Mouse (Mus musculus) limb, embryonic 15.5 days (tissue): ENCODE data around the gene Pip. TPM values are rescaled to one million over a fixed set of nuclear protein-coding genes. Genes with fewer than 3 reads are reported as not detected.

ENCODE experiments used
- ATAC-seq: fragments of 200-750 bp; cut with Nextera tagmentation; 2 replicates; pipeline ENCODE4 v1.8.0; 2017; ENCODE audit warnings: low read depth, moderate TSS enrichment; ENCODE audit not compliant: insufficient number of reproducible peaks, low FRiP score, low TSS enrichment
- H3K27ac ChIP-seq: fragments of 300-500 bp; sonication (generic); 2 replicates; pipeline ENCODE4 v1.5.1; 2015; ENCODE audit warnings: moderate library complexity, mild to moderate bottlenecking, inconsistent platforms
- H3K27me3 ChIP-seq: fragments of 300-500 bp; sonication (generic); 2 replicates; pipeline ENCODE4 v1.6.1; 2015; ENCODE audit warnings: inconsistent platforms
- H3K36me3 ChIP-seq: fragments of 300-500 bp; sonication (generic); 2 replicates; pipeline ENCODE4 v1.6.1; 2015; ENCODE audit warnings: inconsistent platforms
- H3K4me1 ChIP-seq: fragments of 300-500 bp; sonication (generic); 2 replicates; pipeline ENCODE4 v1.6.1; 2015; ENCODE audit warnings: inconsistent platforms
- H3K4me2 ChIP-seq: fragments of 300-500 bp; sonication (generic); 2 replicates; pipeline ENCODE4 v1.6.1; 2015; ENCODE audit warnings: mild to moderate bottlenecking, inconsistent platforms
- H3K4me3 ChIP-seq: fragments of 300-500 bp; sonication (generic); 2 replicates; pipeline ENCODE4 v1.5.1; 2015; ENCODE audit warnings: mild to moderate bottlenecking, inconsistent platforms
- H3K9ac ChIP-seq: fragments of 300-500 bp; sonication (generic); 2 replicates; pipeline ENCODE4 v1.6.1; 2015; ENCODE audit warnings: inconsistent platforms
- H3K9me3 ChIP-seq: fragments of 300-500 bp; sonication (generic); 2 replicates; pipeline ENCODE4 v1.6.1; 2016; ENCODE audit warnings: inconsistent platforms
- WGBS: fragments of 180-500 bp; shearing (Covaris S2); methylation state at CpG from one replicate; pipeline ENCODE4 v1.1.7; 2015; 5-methylcytosine and 5-hydroxymethylcytosine counted together
- polyA plus RNA-seq: library from polyadenylated mRNA; unstranded; fragments of >200 nt; fragmentation: Nextera tagmentation; extraction: Ambion mirVana; gene quantifications from 2 replicates; pipeline ENCODE4 v1.2.1, GENCODE M21; 2015

The Pip gene
- polyA plus RNA-seq: not detected in 2 replicates

GRCm38 (mm10) chr6:41847235-41847634, at the start of gene Pip:
Pip (plus strand) TSS chr6:41847535.
- Histone ChIP-seq H3K27ac (no peak within 1 kb of the TSS), H3K36me3 (no peaks in the 10 kb centered on the region), H3K9ac (no peak within 1 kb of the TSS), H3K27me3 (no peaks in the 10 kb centered on the region), H3K4me3 (no peak within 1 kb of the TSS), H3K4me2 (no peak within 1 kb of the TSS), H3K4me1 (no peaks in the 10 kb centered on the region), H3K9me3 (no peaks in the 10 kb centered on the region)
- ATAC-seq: no peak
- 86% methylated on average over 2 of the region's 2 CpGs for WGBS

DNA sequence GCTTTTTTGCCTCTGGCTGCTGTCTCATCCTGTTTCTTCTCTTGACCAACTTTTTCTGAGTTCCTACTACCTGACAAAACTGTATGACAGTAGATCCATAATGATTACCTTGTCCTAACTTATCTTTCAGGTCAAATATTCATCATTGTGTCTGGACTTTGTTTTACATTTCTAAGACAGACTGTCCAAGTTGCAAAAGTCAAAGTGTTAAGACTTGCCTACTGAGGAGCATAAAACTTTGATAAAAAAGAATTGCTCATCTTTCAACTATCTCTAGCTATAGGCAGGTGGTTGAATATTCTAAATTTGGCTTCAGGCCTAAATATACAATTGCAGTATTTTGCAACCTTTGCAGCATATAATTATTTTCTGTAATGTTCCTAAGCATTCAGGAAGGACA, 23.2 kb upstream of the Pip start:
- Histone ChIP-seq H3K27ac (no peak overlapping the region), H3K36me3 (no peaks in the 10 kb centered on the region), H3K27me3 (no peaks in the 10 kb centered on the region), H3K4me3 (no peak overlapping the region), H3K4me1 (no peaks in the 10 kb centered on the region), H3K9me3 (no peaks in the 10 kb centered on the region), H3K4me2 (no peak overlapping the region), H3K9ac (no peak overlapping the region)
- ATAC-seq: no peak

- H3K27ac ChIP-seq: no peak overlapping the region
- no peak overlapping the region for H3K4me3 ChIP-seq
- no peaks in the 10 kb centered on the region for H3K9me3 ChIP-seq
- H3K4me2 ChIP-seq: no peak overlapping the region
- no peak for ATAC-seq
- H3K9ac ChIP-seq: no peak overlapping the region
- no peaks in the 10 kb centered on the region for H3K4me1 ChIP-seq
- no peaks in the 10 kb centered on the region for H3K36me3 ChIP-seq
- 89% methylated on average over 2 of the region's 2 CpGs for WGBS
- H3K27me3 ChIP-seq: no peaks in the 10 kb centered on the region
Observed at GRCm38 (mm10) chr6:41829516-41829915, 17.8 kb upstream of the Pip start.

GRCm38 (mm10) chr6:41852689-41853088, 5.4 kb downstream of the Pip start, which contains the start of gene Sval2:
Sval2 (plus strand) TSS chr6:41852989.
- Histone ChIP-seq H3K9me3 (no peaks in the 10 kb centered on the region), H3K36me3 (no peaks in the 10 kb centered on the region), H3K4me2 (no peak within 1 kb of the TSS), H3K4me3 (no peak within 1 kb of the TSS), H3K9ac (no peak within 1 kb of the TSS), H3K27me3 (no peaks in the 10 kb centered on the region), H3K4me1 (no peaks in the 10 kb centered on the region), H3K27ac (no peak within 1 kb of the TSS)
- 83% methylated on average over 3 of the region's 3 CpGs for WGBS
- no peak for ATAC-seq

DNA sequence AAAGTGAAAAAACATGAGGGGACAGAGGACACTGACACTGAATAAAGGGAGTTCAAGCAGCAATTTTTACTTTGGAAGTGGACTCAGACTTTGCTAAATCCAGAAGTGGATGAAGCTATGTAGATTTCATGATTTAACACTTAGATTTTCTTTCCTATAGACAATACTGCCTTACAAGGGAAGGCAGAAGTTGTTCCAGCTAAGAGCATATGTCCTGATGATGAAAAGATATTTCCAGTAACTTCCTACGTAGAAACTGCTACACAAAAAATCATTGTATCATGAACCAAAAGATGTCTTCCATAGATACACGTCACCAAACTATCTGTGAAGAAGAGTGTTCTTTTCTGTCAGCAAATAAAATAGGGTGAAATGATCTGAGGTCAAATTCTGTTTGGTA, 16.7 kb downstream of the Pip start:
- Histone ChIP-seq H3K4me2 (no peak overlapping the region), H3K4me1 (no peaks in the 10 kb centered on the region), H3K27me3 (no peaks in the 10 kb centered on the region), H3K9me3 (no peaks in the 10 kb centered on the region), H3K36me3 (no peaks in the 10 kb centered on the region), H3K9ac (no peak overlapping the region), H3K4me3 (no peak overlapping the region), H3K27ac (no peak overlapping the region)
- WGBS: 71% methylated on average over 2 of the region's 2 CpGs
- ATAC-seq: no peak

Other genes with a start within 250 kb of the Pip start
- gene Ephb6, start 242.1 kb upstream of the Pip start, polyA plus RNA-seq: 22.6 and 22.8 TPM in 2 replicates
- 0.83 and 1.0 TPM in 2 replicates for gene Trpv6, start 211.1 kb upstream of the Pip start, polyA plus RNA-seq
- gene Trpv5, start 166.8 kb upstream of the Pip start, polyA plus RNA-seq: not detected in 2 replicates
- not detected in 2 replicates for gene Llcfc1, start 163.1 kb upstream of the Pip start, polyA plus RNA-seq
- gene Kel, start 143.2 kb upstream of the Pip start, polyA plus RNA-seq: 0.58 and 2.2 TPM in 2 replicates
- not detected in 2 replicates for gene Olfr459, start 72.4 kb upstream of the Pip start, polyA plus RNA-seq
- gene Sval2, start 5.5 kb downstream of the Pip start, polyA plus RNA-seq: not detected in 2 replicates
- not detected in 2 replicates for gene Sval1, start 104.1 kb downstream of the Pip start, polyA plus RNA-seq
- not detected in 2 replicates for gene Sval3, start 120.6 kb downstream of the Pip start, polyA plus RNA-seq
- gene Sva, start 190.9 kb downstream of the Pip start, polyA plus RNA-seq: not detected in 2 replicates